Mouse (Mus musculus): ENCODE measurements around the gene Tubd1.

GRCm38 (mm10) chr11:86592993-86593392 is 48.2 kb downstream of the Tubd1 start:
- TF ChIP-seq POLR2A (IDR thresholded peaks at IDR 0.05; ENCODE audit: low read depth, low read length) (no peak), CTCF (IDR thresholded peaks at IDR 0.05; ENCODE audit: extremely low read depth, insufficient read length, insufficient replicate concordance, low read depth, low read length) (no peak)
